Mouse (Mus musculus): Measurements from ENCODE around the gene Orai2. TPM values are rescaled to one million over a fixed set of nuclear protein-coding genes. Genes with fewer than 3 reads are reported as not detected.
"Not testable (repeated sequence)": the region's sequence is repeated elsewhere in the genome, so short reads cannot be mapped to it uniquely, and the experiment has no call there.

Gene Orai2
- polyA plus RNA-seq, 1 experiment from 2014 or later = 7.4 TPM

- H3K4me3 ChIP-seq (ENCODE audit: low read depth, low read length) = peak within 1 kb of the TSS; percentile 71
- peak; percentile 95 for DNase-seq (ENCODE audit: low spot score)
- H3K9me3 ChIP-seq (ENCODE audit: control insufficient read depth, low read length) = no peaks in the 10 kb centered on the region
- H3K4me2 ChIP-seq = peak within 1 kb of the TSS; percentile 78
- under 1% methylated on average over 60 of the region's 60 CpGs for WGBS
- ATAC-seq (replicated peaks; ENCODE audit: low FRiP score) = peak; percentile 90
- H3K4me1 ChIP-seq (replicated peaks; ENCODE audit: control insufficient read depth, insufficient read depth, low read length) = peaks cover 13% of the 10 kb centered on the region
- H3K27me3 ChIP-seq (replicated peaks; ENCODE audit: control insufficient read depth, insufficient read depth, low read length) = no peaks in the 10 kb centered on the region
- peak within 1 kb of the TSS; percentile 80 for H3K9ac ChIP-seq (ENCODE audit: low read depth, low read length)
- peaks cover 21% of the 10 kb centered on the region for H3K36me3 ChIP-seq (ENCODE audit: control insufficient read depth, insufficient read depth, low read length)
- H3K27ac ChIP-seq (ENCODE audit: low read depth, low read length) = peak within 1 kb of the TSS; percentile 79
Observed at GRCm38 (mm10) chr5:136135571-136136291, 34.8 kb downstream of the Orai2 start, which contains the start of the genes Lrwd1 and Alkbh4. Gene Lrwd1 (minus strand): TSS chr5:136136074. Gene Alkbh4 (plus strand): TSS chr5:136136146.

DNA sequence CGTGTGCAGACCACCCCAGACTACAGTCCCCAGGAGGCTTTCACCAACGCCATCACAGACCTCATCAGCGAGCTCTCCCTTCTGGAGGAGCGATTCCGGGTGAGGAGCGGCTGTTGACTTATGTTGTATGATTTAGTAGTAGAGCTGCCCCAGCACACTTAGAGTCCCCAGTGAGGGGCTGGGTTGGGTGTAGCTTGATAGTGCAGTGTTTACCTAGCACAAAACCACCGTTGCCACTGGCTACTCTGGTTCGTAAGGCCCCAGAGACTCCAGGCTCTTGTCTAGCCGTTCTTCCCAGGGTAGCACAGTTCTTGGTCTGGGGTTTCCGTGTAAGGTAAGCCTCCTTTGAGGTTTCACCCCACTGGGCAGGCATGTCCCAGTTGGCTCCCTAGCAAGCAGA is 48.3 kb downstream of the Orai2 start:
- no peak overlapping the region for H3K4me3 ChIP-seq (ENCODE audit: low read depth, low read length)
- no peak for ATAC-seq (replicated peaks; ENCODE audit: low FRiP score)
- H3K4me2 ChIP-seq = no peak overlapping the region
- H3K9me3 ChIP-seq (ENCODE audit: control insufficient read depth, low read length) = no peaks in the 10 kb centered on the region
- peaks cover 6% of the 10 kb centered on the region for H3K4me1 ChIP-seq (replicated peaks; ENCODE audit: control insufficient read depth, insufficient read depth, low read length)
- WGBS = 87% methylated on average over 10 of the region's 10 CpGs
- H3K27ac ChIP-seq (ENCODE audit: low read depth, low read length) = no peak overlapping the region
- no peaks in the 10 kb centered on the region for H3K27me3 ChIP-seq (replicated peaks; ENCODE audit: control insufficient read depth, insufficient read depth, low read length)
- no peak overlapping the region for H3K9ac ChIP-seq (ENCODE audit: low read depth, low read length)
- H3K36me3 ChIP-seq (ENCODE audit: control insufficient read depth, insufficient read depth, low read length) = peaks cover 40% of the 10 kb centered on the region
- DNase-seq (ENCODE audit: low spot score) = no peak

- Histone ChIP-seq H3K27ac (ENCODE audit: low read depth, low read length) (no peak overlapping the region), H3K9me3 (ENCODE audit: control insufficient read depth, low read length) (no peaks in the 10 kb centered on the region), H3K36me3 (ENCODE audit: control insufficient read depth, insufficient read depth, low read length) (peaks cover 7% of the 10 kb centered on the region), H3K9ac (ENCODE audit: low read depth, low read length) (peak overlapping the region; percentile 69), H3K4me3 (ENCODE audit: low read depth, low read length) (peak overlapping the region; percentile 83), H3K4me2 (peak overlapping the region; percentile 98), H3K4me1 (replicated peaks; ENCODE audit: control insufficient read depth, insufficient read depth, low read length) (peaks cover 10% of the 10 kb centered on the region), H3K27me3 (replicated peaks; ENCODE audit: control insufficient read depth, insufficient read depth, low read length) (no peaks in the 10 kb centered on the region)
- ATAC-seq (replicated peaks; ENCODE audit: low FRiP score) (peak; percentile 76), DNase-seq (ENCODE audit: low spot score) (no peak)
- WGBS = under 1% methylated on average over 22 of the region's 22 CpGs
Observed at GRCm38 (mm10) chr5:136116784-136117112, 53.8 kb downstream of the Orai2 start.

DNA sequence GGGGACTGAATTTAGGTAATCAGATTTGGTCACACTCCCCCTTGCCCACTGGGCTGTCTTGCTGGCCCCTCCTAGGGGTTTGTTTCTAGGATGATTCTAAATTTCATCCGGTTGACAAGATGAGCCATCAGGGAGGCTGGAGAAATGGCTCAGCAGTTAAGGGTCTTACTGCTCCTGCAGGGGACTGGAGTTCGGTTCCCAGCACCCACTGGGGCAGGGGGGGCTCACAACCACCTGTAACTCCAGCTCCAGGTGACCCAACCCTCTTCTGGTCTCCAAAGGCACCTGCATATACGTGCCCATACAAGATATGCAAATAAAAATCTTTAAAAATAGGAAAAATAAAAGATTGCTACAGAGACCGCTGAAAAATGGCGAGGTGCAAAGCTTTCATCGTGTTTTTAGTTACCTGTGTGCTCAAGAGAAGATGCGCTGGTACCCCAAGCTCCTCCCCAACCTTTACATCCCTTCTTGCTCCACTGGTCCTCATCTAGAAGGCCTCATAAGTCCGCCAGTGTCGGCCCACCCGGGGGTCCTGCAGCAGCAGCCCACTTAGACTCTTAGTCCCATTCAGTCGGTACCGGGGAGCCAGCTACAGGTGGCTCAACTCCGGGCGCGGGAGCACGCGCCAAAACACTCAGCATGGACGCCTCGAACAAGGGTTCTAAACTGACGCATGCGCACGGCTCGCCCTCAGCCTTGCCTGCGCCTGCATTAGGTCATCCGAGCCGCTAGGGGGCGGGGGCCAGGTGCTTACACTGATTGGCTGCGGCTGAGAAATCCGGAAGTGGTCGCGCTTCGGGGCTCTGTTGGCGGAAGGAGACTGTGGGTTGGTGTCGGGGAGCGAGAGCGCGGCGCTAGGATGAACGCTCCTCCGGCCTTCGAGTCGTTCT is 54.4 kb downstream of the Orai2 start, which contains the start of gene Polr2j:
Gene Polr2j (plus strand): TSS at position 741 of the 893 bp plus-strand sequence.
- Histone ChIP-seq H3K27ac (ENCODE audit: low read depth, low read length) (no peak within 1 kb of the TSS), H3K9me3 (ENCODE audit: control insufficient read depth, low read length) (no peaks in the 10 kb centered on the region), H3K4me1 (replicated peaks; ENCODE audit: control insufficient read depth, insufficient read depth, low read length) (peaks cover 10% of the 10 kb centered on the region), H3K36me3 (ENCODE audit: control insufficient read depth, insufficient read depth, low read length) (peaks cover 7% of the 10 kb centered on the region), H3K9ac (ENCODE audit: low read depth, low read length) (peak within 1 kb of the TSS; percentile 69), H3K27me3 (replicated peaks; ENCODE audit: control insufficient read depth, insufficient read depth, low read length) (no peaks in the 10 kb centered on the region), H3K4me2 (peak within 1 kb of the TSS; percentile 98), H3K4me3 (ENCODE audit: low read depth, low read length) (peak within 1 kb of the TSS; percentile 83)
- DNase-seq (ENCODE audit: low spot score) (peak; percentile 98), ATAC-seq (replicated peaks; ENCODE audit: low FRiP score) (peak; percentile 96)
- 3% methylated on average over 42 of the region's 42 CpGs for WGBS

DNA sequence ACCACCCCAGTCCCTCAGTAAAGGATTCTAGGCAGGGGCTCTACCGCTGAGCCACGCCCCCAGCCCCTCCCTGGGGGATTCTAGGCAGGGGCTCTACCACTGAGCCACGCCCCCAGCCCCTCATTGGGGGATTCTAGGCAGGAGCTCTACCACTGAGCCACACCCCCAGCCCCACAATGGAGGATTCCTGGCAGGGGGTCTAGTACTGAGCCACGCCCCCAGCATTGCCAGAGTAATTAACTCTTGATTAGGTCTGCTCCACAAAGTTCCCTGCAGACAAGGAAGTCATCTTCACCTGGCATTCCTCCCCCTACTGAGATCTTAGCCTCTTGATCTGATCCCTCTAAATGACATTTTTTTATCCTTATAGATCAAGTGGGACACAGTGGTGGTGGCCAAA is 57.0 kb downstream of the Orai2 start:
- not testable (repeated sequence) for H3K4me3 ChIP-seq (ENCODE audit: low read depth, low read length)

DNA sequence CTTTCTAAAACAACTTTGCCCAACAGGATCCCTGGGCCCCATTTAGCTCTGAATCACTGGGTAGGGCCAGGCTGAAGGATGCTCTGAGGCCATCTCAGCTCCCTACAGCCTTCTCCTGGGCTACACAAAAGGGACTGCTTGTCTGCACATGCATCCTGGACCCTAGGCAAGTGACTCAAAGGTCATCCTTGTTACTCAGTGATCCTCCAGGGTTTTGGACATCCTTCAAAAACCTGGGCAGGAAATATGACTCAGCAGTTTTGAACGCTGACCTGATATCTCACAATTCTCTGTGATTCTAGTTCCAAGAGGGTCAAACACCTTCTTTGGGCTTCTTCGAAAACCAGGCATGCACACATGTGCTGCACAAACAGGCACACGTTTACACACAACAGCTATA is 61.5 kb downstream of the Orai2 start:
- no peak overlapping the region for H3K9ac ChIP-seq (ENCODE audit: low read depth, low read length)
- H3K9me3 ChIP-seq (ENCODE audit: control insufficient read depth, low read length) = no peaks in the 10 kb centered on the region
- ATAC-seq (replicated peaks; ENCODE audit: low FRiP score) (no peak), DNase-seq (ENCODE audit: low spot score) (no peak)
- no peaks in the 10 kb centered on the region for H3K36me3 ChIP-seq (ENCODE audit: control insufficient read depth, insufficient read depth, low read length)
- H3K4me3 ChIP-seq (ENCODE audit: low read depth, low read length) = no peak overlapping the region
- H3K4me1 ChIP-seq (replicated peaks; ENCODE audit: control insufficient read depth, insufficient read depth, low read length) = no peaks in the 10 kb centered on the region
- no peak overlapping the region for H3K27ac ChIP-seq (ENCODE audit: low read depth, low read length)
- H3K27me3 ChIP-seq (replicated peaks; ENCODE audit: control insufficient read depth, insufficient read depth, low read length) = no peaks in the 10 kb centered on the region; the same call in 1 of the 2 replicates
- no peak overlapping the region for H3K4me2 ChIP-seq
- WGBS = 70% methylated on average over 3 of the region's 3 CpGs

More for the DNA sequence above, 57.0 kb downstream of the Orai2 start:
- DNase-seq (ENCODE audit: low spot score); H3K27ac ChIP-seq (ENCODE audit: low read depth, low read length); H3K9ac ChIP-seq (ENCODE audit: low read depth, low read length); H3K27me3 ChIP-seq (replicated peaks; ENCODE audit: control insufficient read depth, insufficient read depth, low read length); H3K36me3 ChIP-seq (ENCODE audit: control insufficient read depth, insufficient read depth, low read length); H3K4me2 ChIP-seq; ATAC-seq (replicated peaks; ENCODE audit: low FRiP score); H3K9me3 ChIP-seq (ENCODE audit: control insufficient read depth, low read length): not testable (repeated sequence)
- H3K4me1 ChIP-seq (replicated peaks; ENCODE audit: control insufficient read depth, insufficient read depth, low read length) = peaks cover 10% of the 10 kb centered on the region
- WGBS = 39% methylated on average over 4 of the region's 4 CpGs

DNA sequence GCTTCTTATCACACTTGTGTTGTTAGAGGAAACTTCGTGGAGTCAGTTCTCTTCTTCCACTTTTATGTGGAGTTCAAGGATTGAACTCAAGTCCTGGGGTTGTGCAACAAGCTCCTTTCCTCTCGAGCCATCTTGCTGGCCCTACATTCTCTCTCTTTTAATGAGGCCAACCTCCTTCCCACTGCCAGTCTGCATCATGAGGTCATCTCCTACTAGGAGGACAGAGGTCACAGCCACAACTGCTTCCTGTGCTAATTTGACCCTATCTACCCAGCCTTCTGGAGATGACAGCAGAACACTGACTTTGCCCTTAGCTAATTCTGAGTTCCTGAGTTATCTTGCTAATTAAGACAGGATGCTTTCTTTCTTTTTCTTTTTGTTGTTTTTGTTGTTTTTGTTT is 62.0 kb downstream of the Orai2 start:
- no peaks in the 10 kb centered on the region for H3K4me1 ChIP-seq (replicated peaks; ENCODE audit: control insufficient read depth, insufficient read depth, low read length)
- no peak overlapping the region for H3K4me3 ChIP-seq (ENCODE audit: low read depth, low read length)
- 45% methylated on average over 2 of the region's 2 CpGs for WGBS

DNA sequence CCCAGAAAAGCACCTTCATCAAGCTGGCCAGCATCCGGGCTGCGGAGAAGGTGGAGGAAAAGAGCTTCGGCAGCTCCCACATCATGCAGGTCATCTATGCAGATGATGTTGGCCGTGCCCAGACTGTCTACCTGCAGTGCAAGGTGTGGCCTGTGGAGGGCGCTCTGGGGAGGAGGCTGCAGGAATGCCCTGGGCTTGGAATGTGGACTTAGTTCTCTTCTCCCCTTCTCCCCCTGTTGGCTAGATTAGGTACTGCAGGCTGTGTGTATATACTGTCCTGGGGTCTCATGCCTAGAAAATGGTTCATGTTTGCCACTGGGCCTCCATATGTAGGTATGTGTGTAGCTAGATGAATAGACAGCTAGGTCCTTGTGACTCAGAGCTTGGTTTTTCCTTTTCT is 66.0 kb downstream of the Orai2 start:
- ATAC-seq (replicated peaks; ENCODE audit: low FRiP score) = no peak
- H3K27ac ChIP-seq (ENCODE audit: low read depth, low read length) = no peak overlapping the region
- no peaks in the 10 kb centered on the region for H3K9me3 ChIP-seq (ENCODE audit: control insufficient read depth, low read length)
- 87% methylated on average over 5 of the region's 5 CpGs for WGBS
- no peak for DNase-seq (ENCODE audit: low spot score)
- H3K4me1 ChIP-seq (replicated peaks; ENCODE audit: control insufficient read depth, insufficient read depth, low read length) = peaks cover 4% of the 10 kb centered on the region
- no peaks in the 10 kb centered on the region; the same call in 1 of the 2 replicates for H3K27me3 ChIP-seq (replicated peaks; ENCODE audit: control insufficient read depth, insufficient read depth, low read length)
- no peak overlapping the region for H3K4me3 ChIP-seq (ENCODE audit: low read depth, low read length)
- H3K9ac ChIP-seq (ENCODE audit: low read depth, low read length) = no peak overlapping the region
- no peaks in the 10 kb centered on the region for H3K36me3 ChIP-seq (ENCODE audit: control insufficient read depth, insufficient read depth, low read length)
- no peak overlapping the region for H3K4me2 ChIP-seq

More for the DNA sequence above, 62.0 kb downstream of the Orai2 start:
- DNase-seq (ENCODE audit: low spot score) (no peak), ATAC-seq (replicated peaks; ENCODE audit: low FRiP score) (no peak)
- Histone ChIP-seq H3K9me3 (ENCODE audit: control insufficient read depth, low read length) (no peaks in the 10 kb centered on the region), H3K27ac (ENCODE audit: low read depth, low read length) (no peak overlapping the region), H3K36me3 (ENCODE audit: control insufficient read depth, insufficient read depth, low read length) (no peaks in the 10 kb centered on the region), H3K9ac (ENCODE audit: low read depth, low read length) (no peak overlapping the region), H3K27me3 (replicated peaks; ENCODE audit: control insufficient read depth, insufficient read depth, low read length) (no peaks in the 10 kb centered on the region; the same call in 1 of the 2 replicates), H3K4me2 (no peak overlapping the region)
